Mouse (Mus musculus) heart, embryonic 13.5 days (tissue): ENCODE measurements around the gene Gstm3. TPM values are rescaled to one million over a fixed set of nuclear protein-coding genes. Genes with fewer than 3 reads are reported as not detected.
"Not testable (repeated sequence)": the region's sequence is repeated elsewhere in the genome, so short reads cannot be mapped to it uniquely, and the experiment has no call there.

Experiments
- ATAC-seq: fragments of 200-750 bp; cut with Nextera tagmentation; 2 replicates; pipeline ENCODE4 v1.8.0; 2017; ENCODE audit warnings: moderate TSS enrichment; ENCODE audit not compliant: insufficient number of reproducible peaks, low FRiP score, low TSS enrichment; ENCODE audit errors: extremely low read depth
- H3K27ac ChIP-seq: fragments of 300-500 bp; sonication (generic); replicated peaks from 2 replicates; pipeline ENCODE4 v1.5.1; 2015; ENCODE audit warnings: moderate library complexity, mild to moderate bottlenecking, inconsistent platforms
- H3K27me3 ChIP-seq: fragments of 300-500 bp; sonication (generic); replicated peaks from 2 replicates; pipeline ENCODE4 v1.6.1; 2015; ENCODE audit warnings: mild to moderate bottlenecking, inconsistent platforms
- H3K36me3 ChIP-seq: fragments of 300-500 bp; sonication (generic); 2 replicates; pipeline ENCODE4 v1.6.1; 2015; ENCODE audit warnings: mild to moderate bottlenecking, inconsistent platforms
- H3K4me1 ChIP-seq: fragments of 300-500 bp; sonication (generic); 2 replicates; pipeline ENCODE4 v1.6.1; 2015; ENCODE audit warnings: inconsistent platforms
- H3K4me2 ChIP-seq: fragments of 300-500 bp; sonication (generic); 2 replicates; pipeline ENCODE4 v1.6.1; 2015; ENCODE audit warnings: inconsistent platforms, mild to moderate bottlenecking, moderate library complexity
- H3K4me3 ChIP-seq: fragments of 300-500 bp; sonication (generic); 2 replicates; pipeline ENCODE4 v1.5.1; 2015; ENCODE audit warnings: moderate library complexity, mild to moderate bottlenecking, inconsistent platforms
- H3K9ac ChIP-seq: fragments of 300-500 bp; sonication (generic); 2 replicates; pipeline ENCODE4 v1.6.1; 2015; ENCODE audit warnings: inconsistent platforms, mild to moderate bottlenecking, moderate library complexity
- H3K9me3 ChIP-seq: fragments of 300-500 bp; sonication (generic); 2 replicates; pipeline ENCODE4 v1.6.1; 2016; ENCODE audit warnings: inconsistent platforms
- WGBS: fragments of 180-500 bp; shearing (Covaris S2); methylation state at CpG from one replicate; pipeline ENCODE4 v1.1.7; 2015; ENCODE audit warnings: mixed read lengths; 5-methylcytosine and 5-hydroxymethylcytosine counted together
- polyA plus RNA-seq: library from polyadenylated mRNA; unstranded; fragments of >200 nt; fragmentation: Nextera tagmentation; extraction: Ambion mirVana; gene quantifications from 2 replicates; pipeline ENCODE4 v1.2.1, GENCODE M21; 2015

Gene Gstm3
- polyA plus RNA-seq, 1 experiment from 2014 or later, result not detected

GRCm38 (mm10) chr3:107972070-107972469 is 3.0 kb upstream of the Gstm3 start:
- H3K4me2 ChIP-seq, result no peak overlapping the region
- H3K27me3 ChIP-seq, result peaks cover 20% of the 10 kb centered on the region
- no peak for ATAC-seq
- no peak overlapping the region for H3K4me3 ChIP-seq
- 77% methylated on average over 3 of the region's 3 CpGs for WGBS
- H3K9me3 ChIP-seq, result no peaks in the 10 kb centered on the region
- H3K4me1 ChIP-seq, result no peaks in the 10 kb centered on the region
- no peak overlapping the region for H3K27ac ChIP-seq
- no peaks in the 10 kb centered on the region for H3K36me3 ChIP-seq
- no peak overlapping the region for H3K9ac ChIP-seq

- 37% methylated on average over 3 of the region's 3 CpGs for WGBS
- not testable (repeated sequence) for H3K4me2 ChIP-seq, H3K36me3 ChIP-seq, H3K9ac ChIP-seq, H3K27ac ChIP-seq, H3K4me1 ChIP-seq, H3K9me3 ChIP-seq, ATAC-seq, H3K4me3 ChIP-seq
- H3K27me3 ChIP-seq, result peaks cover 25% of the 10 kb centered on the region
These were observed 2.0 kb upstream of the Gstm3 start for GRCm38 (mm10) chr3:107971101-107971500.

DNA sequence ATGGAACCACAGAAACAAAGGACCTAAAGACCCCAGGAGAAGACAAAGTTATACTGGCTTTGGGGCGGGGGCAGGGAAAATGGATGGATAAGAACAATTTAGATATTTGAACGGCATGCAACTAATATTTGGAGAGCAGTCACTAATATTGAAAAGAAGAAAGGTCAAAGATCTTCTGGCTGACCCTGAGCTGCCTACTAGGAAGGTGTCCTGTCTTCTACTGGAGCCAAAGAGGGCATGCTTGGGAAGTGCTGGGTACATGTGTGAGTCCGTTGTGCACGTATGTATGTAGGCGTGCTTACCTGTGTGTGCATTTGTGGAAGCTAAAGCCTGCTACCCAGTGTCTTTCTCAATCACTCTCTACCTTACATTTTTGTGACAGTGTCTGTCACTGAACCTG is 2.5 kb downstream of the Gstm3 start:
- Histone ChIP-seq H3K4me3 (no peak overlapping the region), H3K4me2 (no peak overlapping the region), H3K9me3 (no peaks in the 10 kb centered on the region), H3K27me3 (peaks cover 22% of the 10 kb centered on the region), H3K36me3 (no peaks in the 10 kb centered on the region), H3K9ac (no peak overlapping the region), H3K27ac (no peak overlapping the region), H3K4me1 (peaks cover 13% of the 10 kb centered on the region)
- 91% methylated on average over 5 of the region's 5 CpGs for WGBS
- ATAC-seq, result no peak

- Histone ChIP-seq H3K4me3 (no peak overlapping the region), H3K9ac (no peak overlapping the region), H3K4me2 (no peak overlapping the region), H3K27ac (no peak overlapping the region), H3K9me3 (no peaks in the 10 kb centered on the region), H3K36me3 (no peaks in the 10 kb centered on the region), H3K27me3 (peaks cover 22% of the 10 kb centered on the region), H3K4me1 (peaks cover 13% of the 10 kb centered on the region)
- whole genome bisulfite sequencing, result 21% methylated on average over 1 of the region's 1 CpGs
- ATAC-seq, result no peak
These were observed 3.5 kb downstream of the Gstm3 start for GRCm38 (mm10) chr3:107965592-107965991.

DNA sequence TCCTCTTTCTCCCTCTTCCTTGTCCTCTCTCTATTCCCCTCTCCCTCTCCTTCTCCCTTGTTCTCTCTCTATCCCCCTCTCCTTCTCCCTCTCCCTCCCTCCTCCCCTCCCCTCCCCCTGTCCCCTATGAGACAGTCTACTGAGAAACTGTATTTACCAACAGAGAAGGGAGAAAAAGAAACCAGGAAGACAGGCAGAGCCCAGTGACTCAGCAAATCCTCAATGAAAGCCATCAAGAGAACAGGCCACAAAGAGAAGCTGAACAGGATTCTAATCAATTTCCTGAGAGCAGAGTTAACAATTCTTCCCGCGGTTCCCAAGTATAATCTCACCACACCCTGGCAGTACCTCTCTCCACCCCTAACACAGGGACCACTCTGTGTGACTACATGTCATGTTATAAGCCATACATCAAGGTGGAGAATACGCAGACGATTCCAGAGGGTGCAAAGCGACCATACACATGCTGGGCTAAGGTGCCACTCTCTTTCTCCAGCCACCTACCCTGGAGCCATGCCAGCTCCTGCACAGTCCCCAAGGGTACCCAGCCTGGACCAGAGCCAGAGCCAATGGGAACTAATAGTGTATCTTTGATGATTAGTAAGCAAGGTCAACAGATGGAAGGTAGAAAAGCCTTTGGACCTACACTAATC is 4.3 kb downstream of the Gstm3 start:
- ATAC-seq, result no peak
- WGBS, result 57% methylated on average over 5 of the region's 5 CpGs
- peaks cover 13% of the 10 kb centered on the region for H3K4me1 ChIP-seq
- no peak overlapping the region for H3K27ac ChIP-seq
- H3K36me3 ChIP-seq, result no peaks in the 10 kb centered on the region
- H3K4me3 ChIP-seq, result no peak overlapping the region
- H3K27me3 ChIP-seq, result peaks cover 26% of the 10 kb centered on the region
- H3K9me3 ChIP-seq, result no peaks in the 10 kb centered on the region
- no peak overlapping the region for H3K9ac ChIP-seq
- H3K4me2 ChIP-seq, result no peak overlapping the region

- Histone ChIP-seq H3K4me2 (no peak overlapping the region), H3K9ac (no peak overlapping the region), H3K36me3 (no peaks in the 10 kb centered on the region), H3K4me3 (no peak overlapping the region), H3K9me3 (no peaks in the 10 kb centered on the region), H3K27ac (no peak overlapping the region), H3K4me1 (peaks cover 13% of the 10 kb centered on the region), H3K27me3 (peaks cover 24% of the 10 kb centered on the region; the same call in 1 of the 2 replicates)
- no peak for ATAC-seq
- WGBS, result 65% methylated on average over 4 of the region's 4 CpGs
These were observed 5.1 kb downstream of the Gstm3 start for GRCm38 (mm10) chr3:107964026-107964425.

DNA sequence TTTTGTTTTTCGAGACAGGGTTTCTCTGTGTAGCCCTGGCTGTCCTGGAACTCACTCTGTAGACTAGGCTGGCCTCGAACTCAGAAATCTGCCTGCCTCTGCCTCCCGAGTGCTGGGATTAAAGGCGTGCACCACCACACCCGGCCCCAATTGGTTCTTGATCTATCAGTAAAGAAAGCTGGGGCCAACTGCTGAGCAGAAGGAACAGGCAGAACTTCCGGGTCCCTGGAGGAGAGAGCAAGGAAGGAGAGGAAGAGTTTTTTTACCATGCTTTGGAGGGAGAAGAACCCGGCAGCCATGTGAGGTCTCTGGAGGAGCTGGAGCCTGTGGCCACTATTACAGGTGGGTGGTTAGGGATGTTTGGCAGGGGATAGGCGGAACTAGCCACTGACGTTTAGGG is 13.8 kb downstream of the Gstm3 start:
- not testable (repeated sequence) for H3K9me3 ChIP-seq, H3K4me3 ChIP-seq, H3K4me2 ChIP-seq, H3K9ac ChIP-seq, H3K4me1 ChIP-seq, H3K27ac ChIP-seq, ATAC-seq, H3K36me3 ChIP-seq
- H3K27me3 ChIP-seq, result peaks cover 24% of the 10 kb centered on the region; the same call in 1 of the 2 replicates
- 81% methylated on average over 9 of the region's 9 CpGs for WGBS

DNA sequence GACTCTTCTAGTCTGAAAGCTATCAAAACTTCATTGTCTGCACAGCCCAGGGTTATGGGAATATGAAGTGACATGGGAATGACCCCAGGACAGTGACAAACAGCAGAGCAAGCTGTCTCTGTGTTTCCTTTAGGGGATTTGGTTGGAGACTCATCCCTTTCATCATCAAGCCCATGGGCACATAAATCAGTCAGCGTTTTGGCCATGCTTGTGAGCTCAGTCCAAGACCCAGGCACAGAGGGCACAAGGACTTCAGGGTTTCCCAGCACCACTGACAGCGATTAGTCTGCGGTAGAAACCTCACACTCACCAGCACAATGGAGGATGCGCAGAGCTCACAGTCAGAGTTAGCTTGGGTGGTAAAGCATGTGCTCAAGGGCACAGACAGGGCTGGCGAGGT is 15.2 kb downstream of the Gstm3 start:
- Histone ChIP-seq H3K27me3 (peaks cover 17% of the 10 kb centered on the region; the same call in 1 of the 2 replicates), H3K27ac (no peak overlapping the region), H3K9me3 (no peaks in the 10 kb centered on the region), H3K9ac (no peak overlapping the region), H3K4me2 (no peak overlapping the region), H3K36me3 (no peaks in the 10 kb centered on the region), H3K4me3 (no peak overlapping the region), H3K4me1 (no peaks in the 10 kb centered on the region)
- WGBS, result 74% methylated on average over 5 of the region's 5 CpGs
- no peak for ATAC-seq

GRCm38 (mm10) chr3:107953328-107953755 is 15.7 kb downstream of the Gstm3 start:
- peaks cover 17% of the 10 kb centered on the region; the same call in 1 of the 2 replicates for H3K27me3 ChIP-seq
- no peak overlapping the region for H3K4me3 ChIP-seq
- no peaks in the 10 kb centered on the region for H3K36me3 ChIP-seq
- no peaks in the 10 kb centered on the region for H3K9me3 ChIP-seq
- H3K27ac ChIP-seq, result no peak overlapping the region
- 16% methylated on average over 6 of the region's 6 CpGs for WGBS
- H3K9ac ChIP-seq, result no peak overlapping the region
- ATAC-seq, result no peak
- H3K4me1 ChIP-seq, result no peaks in the 10 kb centered on the region
- H3K4me2 ChIP-seq, result no peak overlapping the region

DNA sequence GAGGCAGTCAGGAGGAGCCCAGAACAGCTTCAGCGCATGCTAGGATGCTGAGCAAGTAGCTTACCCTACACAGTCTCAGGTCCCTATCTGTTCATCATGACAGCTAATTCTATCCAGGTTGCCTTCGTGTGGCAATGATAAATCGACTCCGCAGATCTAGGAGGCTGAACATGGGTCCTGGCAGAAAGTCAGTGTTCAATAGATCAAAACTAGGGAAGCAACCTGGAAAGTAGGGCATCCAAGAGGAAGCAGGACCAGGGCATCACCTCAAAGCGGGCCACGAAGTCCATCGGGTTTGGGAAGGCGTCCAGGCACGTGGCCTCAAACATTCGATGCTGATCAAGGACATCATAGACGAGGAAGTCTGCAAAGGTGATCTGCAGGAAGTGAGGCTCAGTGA is 18.6 kb downstream of the Gstm3 start:
- Histone ChIP-seq H3K27ac (no peak overlapping the region), H3K27me3 (peaks cover 17% of the 10 kb centered on the region; the same call in 1 of the 2 replicates), H3K9ac (no peak overlapping the region), H3K4me1 (no peaks in the 10 kb centered on the region), H3K4me2 (no peak overlapping the region), H3K4me3 (no peak overlapping the region), H3K36me3 (no peaks in the 10 kb centered on the region), H3K9me3 (no peaks in the 10 kb centered on the region)
- ATAC-seq, result no peak
- 77% methylated on average over 11 of the region's 11 CpGs for WGBS

DNA sequence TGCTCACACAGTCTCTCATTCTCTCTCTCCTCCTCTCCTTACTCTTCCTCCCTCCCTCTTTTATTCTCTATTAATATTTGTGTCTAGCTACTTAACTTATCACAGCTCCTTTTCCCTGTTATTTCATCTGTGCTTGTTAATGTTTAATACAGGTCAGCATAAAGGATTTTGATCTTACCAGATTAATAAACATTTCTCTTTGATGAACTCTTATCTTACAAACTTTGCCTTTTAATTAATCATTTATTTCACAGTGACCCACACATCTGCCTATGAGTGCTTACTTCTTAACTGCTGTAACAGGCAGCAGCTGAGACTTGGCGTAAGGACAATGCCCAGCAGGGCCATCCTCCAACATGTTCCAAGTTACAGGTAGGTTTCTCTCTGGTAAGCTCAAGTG is 19.6 kb downstream of the Gstm3 start:
- not testable (repeated sequence) for ATAC-seq, H3K4me2 ChIP-seq, H3K9ac ChIP-seq, H3K4me1 ChIP-seq, H3K36me3 ChIP-seq, H3K9me3 ChIP-seq, H3K4me3 ChIP-seq, H3K27ac ChIP-seq
- WGBS, result 88% methylated on average over 1 of the region's 1 CpGs
- peaks cover 17% of the 10 kb centered on the region; the same call in 1 of the 2 replicates for H3K27me3 ChIP-seq

GRCm38 (mm10) chr3:107945729-107946128 is 23.4 kb downstream of the Gstm3 start:
- Histone ChIP-seq H3K9ac (no peak overlapping the region), H3K36me3 (no peaks in the 10 kb centered on the region), H3K27ac (no peak overlapping the region), H3K9me3 (no peaks in the 10 kb centered on the region), H3K4me3 (no peak overlapping the region), H3K4me2 (no peak overlapping the region), H3K27me3 (0 out of 2 replicates have a peak, but pooled peaks cover 4% of the 10 kb centered on the region), H3K4me1 (peaks cover 13% of the 10 kb centered on the region)
- no peak for ATAC-seq
- WGBS, result 49% methylated on average over 4 of the region's 4 CpGs
